Mouse (Mus musculus): ENCODE measurements around the gene Spata16. TPM values are rescaled to one million over a fixed set of nuclear protein-coding genes. Genes with fewer than 3 reads are reported as not detected.

Gene Spata16
- total and polyA plus RNA-seq, 2 experiments, result not detected

DNA sequence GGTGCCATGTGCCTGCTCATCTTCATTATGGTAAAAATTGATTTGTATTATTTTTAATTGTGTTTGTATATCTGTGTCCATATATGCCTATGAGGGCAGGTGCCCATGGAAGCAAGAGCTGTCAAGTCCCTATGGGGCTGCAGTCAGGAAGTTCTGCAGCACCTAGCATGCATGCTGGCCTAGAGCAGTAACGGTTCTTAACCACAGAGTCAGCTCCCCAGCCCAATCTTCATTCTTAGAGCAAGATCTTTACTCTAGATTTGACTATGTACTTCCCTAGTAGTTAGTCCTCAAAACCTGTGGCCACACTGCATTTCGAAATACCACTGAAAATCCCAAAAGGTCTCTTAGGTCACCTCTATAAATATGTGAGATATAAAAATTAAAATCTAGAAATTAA lies 113.1 kb downstream of the Spata16 start:
- DNase-seq (ENCODE audit: extremely low read depth, low read depth, low spot score), result no peak
- Histone ChIP-seq H3K9ac (ENCODE audit: low read depth, low read length) (no peak overlapping the region), H3K4me3 (ENCODE audit: insufficient read depth, low read depth, low read length) (no peak overlapping the region), H3K27ac (replicated peaks; ENCODE audit: insufficient read depth, low read depth, low read length) (no peak overlapping the region), H3K27me3 (ENCODE audit: control insufficient read depth, insufficient read depth, low read length) (no peaks in the 10 kb centered on the region), H3K4me1 (ENCODE audit: control insufficient read depth, insufficient read depth, low read length) (no peaks in the 10 kb centered on the region), H3K79me2 (ENCODE audit: control insufficient read depth, insufficient read depth, low read length) (no peaks in the 10 kb centered on the region), H3K36me3 (ENCODE audit: control insufficient read depth, insufficient read depth, low read length) (no peaks in the 10 kb centered on the region)
- TF ChIP-seq POLR2A (IDR thresholded peaks at IDR 0.05; ENCODE audit: extremely low read depth, insufficient read depth, low read length) (no peak), CTCF (IDR thresholded peaks at IDR 0.05; ENCODE audit: low read depth, low read length) (no peak)
- WGBS, result 57% methylated on average over 2 of the region's 2 CpGs

DNA sequence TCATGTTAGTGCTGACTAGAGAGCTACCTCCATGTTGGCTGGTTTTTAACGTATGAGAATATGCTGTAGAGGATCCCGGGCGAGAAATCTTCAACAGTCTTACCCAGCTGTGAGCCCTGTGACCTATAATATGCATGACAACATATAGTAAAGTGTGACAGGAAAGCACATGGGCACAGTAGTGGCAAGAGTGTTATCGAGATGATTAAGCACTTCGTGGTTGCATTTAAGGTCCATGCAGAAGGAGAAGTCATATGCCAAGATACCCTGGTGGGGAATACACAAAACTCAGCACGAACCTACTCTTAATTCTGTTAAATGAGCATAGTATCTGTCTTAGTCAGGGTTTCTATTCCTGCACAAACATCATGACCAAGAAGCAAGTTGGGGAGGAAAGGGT lies 115.0 kb downstream of the Spata16 start:
- Histone ChIP-seq H3K4me3 (ENCODE audit: insufficient read depth, low read depth, low read length) (no peak overlapping the region), H3K9ac (ENCODE audit: low read depth, low read length) (no peak overlapping the region), H3K36me3 (ENCODE audit: control insufficient read depth, insufficient read depth, low read length) (no peaks in the 10 kb centered on the region), H3K4me1 (ENCODE audit: control insufficient read depth, insufficient read depth, low read length) (no peaks in the 10 kb centered on the region), H3K27ac (replicated peaks; ENCODE audit: insufficient read depth, low read depth, low read length) (no peak overlapping the region), H3K27me3 (ENCODE audit: control insufficient read depth, insufficient read depth, low read length) (no peaks in the 10 kb centered on the region), H3K79me2 (ENCODE audit: control insufficient read depth, insufficient read depth, low read length) (no peaks in the 10 kb centered on the region)
- no peak for TF ChIP-seq POLR2A (IDR thresholded peaks at IDR 0.05; ENCODE audit: extremely low read depth, insufficient read depth, low read length)
- no peak for TF ChIP-seq CTCF (IDR thresholded peaks at IDR 0.05; ENCODE audit: low read depth, low read length)
- WGBS, result 82% methylated on average over 6 of the region's 6 CpGs
- no peak for DNase-seq (ENCODE audit: extremely low read depth, low read depth, low spot score)

GRCm38 (mm10) chr3:26793334-26794101 lies 156.1 kb downstream of the Spata16 start:
- no peaks in the 10 kb centered on the region for H3K79me2 ChIP-seq (ENCODE audit: control insufficient read depth, insufficient read depth, low read length)
- H3K4me3 ChIP-seq (ENCODE audit: insufficient read depth, low read depth, low read length), result no peak overlapping the region
- no peaks in the 10 kb centered on the region for H3K27me3 ChIP-seq (ENCODE audit: control insufficient read depth, insufficient read depth, low read length)
- no peaks in the 10 kb centered on the region for H3K4me1 ChIP-seq (ENCODE audit: control insufficient read depth, insufficient read depth, low read length)
- H3K27ac ChIP-seq (replicated peaks; ENCODE audit: insufficient read depth, low read depth, low read length), result no peak overlapping the region
- no peaks in the 10 kb centered on the region for H3K36me3 ChIP-seq (ENCODE audit: control insufficient read depth, insufficient read depth, low read length)
- no peak overlapping the region for H3K9ac ChIP-seq (ENCODE audit: low read depth, low read length)
- 62% methylated on average over 12 of the region's 12 CpGs for WGBS
- no peak for DNase-seq (ENCODE audit: extremely low read depth, low read depth, low spot score)
- TF ChIP-seq POLR2A (IDR thresholded peaks at IDR 0.05; ENCODE audit: extremely low read depth, insufficient read depth, low read length) (no peak), CTCF (IDR thresholded peaks at IDR 0.05; ENCODE audit: low read depth, low read length) (no peak)

- DNase-seq (ENCODE audit: extremely low read depth, low read depth, low spot score), result no peak
- Histone ChIP-seq H3K36me3 (ENCODE audit: control insufficient read depth, insufficient read depth, low read length) (no peaks in the 10 kb centered on the region), H3K79me2 (ENCODE audit: control insufficient read depth, insufficient read depth, low read length) (no peaks in the 10 kb centered on the region), H3K27ac (replicated peaks; ENCODE audit: insufficient read depth, low read depth, low read length) (no peak overlapping the region), H3K9ac (ENCODE audit: low read depth, low read length) (no peak overlapping the region), H3K4me3 (ENCODE audit: insufficient read depth, low read depth, low read length) (no peak overlapping the region), H3K4me1 (ENCODE audit: control insufficient read depth, insufficient read depth, low read length) (no peaks in the 10 kb centered on the region), H3K27me3 (ENCODE audit: control insufficient read depth, insufficient read depth, low read length) (no peaks in the 10 kb centered on the region)
- 90% methylated on average over 7 of the region's 7 CpGs for WGBS
- TF ChIP-seq POLR2A (IDR thresholded peaks at IDR 0.05; ENCODE audit: extremely low read depth, insufficient read depth, low read length) (no peak), CTCF (IDR thresholded peaks at IDR 0.05; ENCODE audit: low read depth, low read length) (no peak)
These were observed 158.6 kb downstream of the Spata16 start for GRCm38 (mm10) chr3:26795851-26796538.

GRCm38 (mm10) chr3:26796954-26797353 lies 159.5 kb downstream of the Spata16 start:
- Histone ChIP-seq H3K27ac (replicated peaks; ENCODE audit: insufficient read depth, low read depth, low read length) (no peak overlapping the region), H3K36me3 (ENCODE audit: control insufficient read depth, insufficient read depth, low read length) (no peaks in the 10 kb centered on the region), H3K79me2 (ENCODE audit: control insufficient read depth, insufficient read depth, low read length) (no peaks in the 10 kb centered on the region), H3K4me1 (ENCODE audit: control insufficient read depth, insufficient read depth, low read length) (no peaks in the 10 kb centered on the region), H3K27me3 (ENCODE audit: control insufficient read depth, insufficient read depth, low read length) (no peaks in the 10 kb centered on the region), H3K9ac (ENCODE audit: low read depth, low read length) (no peak overlapping the region), H3K4me3 (ENCODE audit: insufficient read depth, low read depth, low read length) (no peak overlapping the region)
- TF ChIP-seq CTCF (IDR thresholded peaks at IDR 0.05; ENCODE audit: low read depth, low read length), result no peak
- WGBS, result 79% methylated on average over 1 of the region's 1 CpGs
- no peak for DNase-seq (ENCODE audit: extremely low read depth, low read depth, low spot score)

- no peak for TF ChIP-seq POLR2A (IDR thresholded peaks at IDR 0.05; ENCODE audit: extremely low read depth, insufficient read depth, low read length)
- TF ChIP-seq CTCF (IDR thresholded peaks at IDR 0.05; ENCODE audit: low read depth, low read length), result no peak
- H3K4me3 ChIP-seq (ENCODE audit: insufficient read depth, low read depth, low read length), result no peak overlapping the region
- no peak overlapping the region for H3K27ac ChIP-seq (replicated peaks; ENCODE audit: insufficient read depth, low read depth, low read length)
- no peaks in the 10 kb centered on the region; the same call in 1 of the 2 replicates for H3K4me1 ChIP-seq (ENCODE audit: control insufficient read depth, insufficient read depth, low read length)
- DNase-seq (ENCODE audit: extremely low read depth, low read depth, low spot score), result no peak
- no peaks in the 10 kb centered on the region for H3K79me2 ChIP-seq (ENCODE audit: control insufficient read depth, insufficient read depth, low read length)
- H3K9ac ChIP-seq (ENCODE audit: low read depth, low read length), result no peak overlapping the region
- H3K36me3 ChIP-seq (ENCODE audit: control insufficient read depth, insufficient read depth, low read length), result no peaks in the 10 kb centered on the region
- H3K27me3 ChIP-seq (ENCODE audit: control insufficient read depth, insufficient read depth, low read length), result no peaks in the 10 kb centered on the region
- 77% methylated on average over 8 of the region's 8 CpGs for WGBS
These were observed 176.9 kb downstream of the Spata16 start for GRCm38 (mm10) chr3:26814307-26814706.

Measured in liver, adult 2 months (tissue).